Mouse (Mus musculus) G1E (cell line): Measurements from ENCODE around the gene Cby1. TPM values are rescaled to one million over a fixed set of nuclear protein-coding genes. Genes with fewer than 3 reads are reported as not detected.

ENCODE experiments used
- ATAC-seq: 2 replicates; pipeline ENCODE4 v1.8.0; 2016; ENCODE audit warnings: mild to moderate bottlenecking; ENCODE audit not compliant: insufficient number of reproducible peaks, poor library complexity, low FRiP score, severe bottlenecking; ENCODE audit errors: extremely low read depth
- DNase-seq: peaks from one replicate; pipeline ENCODE4 v3.0.0; 2012; ENCODE audit warnings: low spot score
- H3K27me3 ChIP-seq: 2 replicates; pipeline ENCODE4 v1.6.1; 2012; ENCODE audit warnings: mild to moderate bottlenecking, low read length, inconsistent platforms; ENCODE audit not compliant: insufficient read depth
- H3K36me3 ChIP-seq: replicated peaks from 2 replicates; pipeline ENCODE3; 2012; ENCODE audit warnings: mild to moderate bottlenecking, inconsistent platforms
- H3K4me1 ChIP-seq: 2 replicates; pipeline ENCODE4 v1.6.1; 2012; ENCODE audit warnings: low read depth, low read length, inconsistent platforms, mixed read lengths; ENCODE audit not compliant: insufficient read depth
- H3K4me3 ChIP-seq: 2 replicates; pipeline ENCODE4 v1.5.1; 2012; ENCODE audit warnings: low read depth, mild to moderate bottlenecking, inconsistent platforms, low read length, moderate library complexity, mixed read lengths
- H3K9me3 ChIP-seq: replicated peaks from 2 replicates; pipeline ENCODE4 v1.6.1; 2012; ENCODE audit warnings: inconsistent platforms
- CTCF ChIP-seq: IDR thresholded peaks from 2 replicates; pipeline ENCODE4 v1.5.1; 2012; ENCODE audit warnings: low read depth, low read length, inconsistent platforms, mixed read lengths
- GATA1 ChIP-seq: IDR thresholded peaks from 2 replicates; pipeline ENCODE4 v1.6.1; 2012; ENCODE audit warnings: borderline replicate concordance, low read length, inconsistent platforms, mixed read lengths
- GATA2 ChIP-seq: IDR thresholded peaks from 2 replicates; pipeline ENCODE4 v1.6.1; 2012; ENCODE audit warnings: low read depth, low read length, inconsistent platforms, borderline replicate concordance
- POLR2AphosphoS5 ChIP-seq: IDR thresholded peaks from 2 replicates; pipeline ENCODE4 v1.6.1; 2012; ENCODE audit warnings: low read depth, low read length, inconsistent platforms; ENCODE audit not compliant: insufficient replicate concordance
- TAL1 ChIP-seq: conservative IDR thresholded peaks from 2 replicates; pipeline ENCODE4 v1.6.1; 2012; ENCODE audit warnings: low read depth, low read length, inconsistent platforms, mixed read lengths
- polyA plus RNA-seq: library from polyadenylated mRNA; stranded (reverse); fragments of >175 nt; gene quantifications from 2 replicates; pipeline ENCODE4 v1.2.3, GENCODE M21; 2012
- total RNA-seq, 2 experiments: library from RNA; stranded (forward) in 1 of 2; stranded (reverse) in 1 of 2; fragments of 200-1000 nt in 1 of 2; fragments of >200 nt in 1 of 2; fragmentation: Nextera tagmentation in 1 of 2; gene quantifications; 2 replicates each; pipeline ENCODE4 v1.2.3; 2014 to 2017

Cby1 gene
- total and polyA plus RNA-seq, 3 experiments: 9.9 to 98.0 (median 44.7) TPM

GRCm38 (mm10) chr15:79651481-79651880, 7.5 kb upstream of the Cby1 start:
- no peaks in the 10 kb centered on the region for H3K36me3 ChIP-seq
- ATAC-seq: no peak
- TF ChIP-seq TAL1 (no peak), POLR2AphosphoS5 (no peak), CTCF (peak; percentile 50; the same call in 1 of the 2 replicates)
- H3K9me3 ChIP-seq: no peaks in the 10 kb centered on the region
- H3K4me3 ChIP-seq: no peak overlapping the region
- DNase-seq: no peak
- peaks cover 6% of the 10 kb centered on the region; the same call in 1 of the 2 replicates for H3K27me3 ChIP-seq
- H3K4me1 ChIP-seq: peaks cover 3% of the 10 kb centered on the region; the same call in 1 of the 2 replicates

DNA sequence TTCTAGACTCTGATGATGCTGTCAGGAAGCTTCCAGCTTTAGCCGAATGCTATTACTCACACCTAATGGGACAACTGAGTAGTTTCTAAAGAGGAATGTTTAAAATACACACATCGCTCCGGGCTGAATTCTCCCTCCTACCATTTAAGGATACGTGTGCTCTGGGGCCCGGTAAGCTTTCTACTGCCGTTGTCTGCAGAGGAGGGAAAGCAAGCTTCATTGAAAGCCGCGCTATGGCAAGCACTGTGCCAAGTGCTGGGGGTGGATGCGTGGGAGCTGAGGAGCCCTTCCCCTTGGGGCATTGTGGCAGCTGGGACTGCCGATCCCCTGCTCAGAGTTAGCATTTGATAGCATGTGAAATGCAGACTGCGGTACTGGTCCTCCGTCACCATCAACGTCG, 2.5 kb upstream of the Cby1 start:
- DNase-seq (no peak), ATAC-seq (no peak)
- Histone ChIP-seq H3K4me1 (peaks cover 26% of the 10 kb centered on the region), H3K36me3 (peaks cover 9% of the 10 kb centered on the region), H3K4me3 (no peak overlapping the region), H3K27me3 (peaks cover 3% of the 10 kb centered on the region; the same call in 1 of the 2 replicates), H3K9me3 (no peaks in the 10 kb centered on the region)
- TF ChIP-seq CTCF (no peak), GATA1 (no peak), GATA2 (no peak), POLR2AphosphoS5 (no peak), TAL1 (no peak)

DNA sequence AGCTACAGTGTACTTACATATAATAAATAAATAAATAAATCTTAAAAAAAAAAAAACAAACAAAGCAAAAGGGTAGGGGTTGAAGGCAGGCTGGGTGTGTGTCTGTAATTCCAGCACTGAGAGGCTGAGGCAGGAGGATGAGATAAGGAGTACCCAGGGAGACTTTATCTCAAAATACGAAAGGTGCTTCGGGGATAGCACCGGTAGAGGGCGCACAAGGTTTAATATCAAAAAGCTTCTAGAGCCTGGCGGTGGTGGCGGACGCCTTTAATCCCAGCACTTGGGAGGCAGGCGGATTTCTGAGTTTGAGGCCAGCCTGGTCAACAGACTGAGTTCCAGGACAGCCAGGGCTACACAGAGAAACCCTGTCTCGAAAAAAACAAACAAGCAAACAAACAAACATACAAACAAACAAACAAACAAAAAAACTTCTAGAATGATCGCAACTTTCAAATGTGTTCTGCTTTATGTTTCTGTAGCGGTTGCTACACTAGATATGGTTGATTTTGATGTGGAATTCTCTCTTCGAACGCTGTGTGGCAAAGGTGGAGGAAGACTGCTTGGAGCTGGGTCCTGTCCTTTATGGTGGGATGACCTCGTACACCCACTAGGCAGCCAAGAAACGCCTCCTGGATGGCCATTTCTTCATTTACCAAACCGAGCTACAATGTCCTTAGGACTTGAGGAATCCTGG, 1.0 kb upstream of the Cby1 start:
- peaks cover 3% of the 10 kb centered on the region; the same call in 1 of the 2 replicates for H3K27me3 ChIP-seq
- H3K9me3 ChIP-seq: 0 out of 2 replicates have a peak, but pooled peaks cover 2% of the 10 kb centered on the region
- H3K36me3 ChIP-seq: peaks cover 25% of the 10 kb centered on the region
- ATAC-seq (no peak), DNase-seq (peak; percentile 46)
- TF ChIP-seq POLR2AphosphoS5 (no peak), GATA2 (no peak), CTCF (peak; percentile 32; the same call in 1 of the 2 replicates), TAL1 (no peak), GATA1 (no peak)
- peak overlapping the region; percentile 86 for H3K4me3 ChIP-seq
- peaks cover 26% of the 10 kb centered on the region for H3K4me1 ChIP-seq

- no peak for ATAC-seq
- peak; percentile 39 for TF ChIP-seq CTCF
- no peak for TF ChIP-seq POLR2AphosphoS5
- peaks cover 61% of the 10 kb centered on the region for H3K36me3 ChIP-seq
Measured at GRCm38 (mm10) chr15:79661852-79662251, 2.9 kb downstream of the Cby1 start.

GRCm38 (mm10) chr15:79664666-79665065, 5.7 kb downstream of the Cby1 start:
- Histone ChIP-seq H3K27me3 (no peaks in the 10 kb centered on the region), H3K9me3 (0 out of 2 replicates have a peak, but pooled peaks cover 2% of the 10 kb centered on the region), H3K36me3 (peaks cover 85% of the 10 kb centered on the region), H3K4me1 (peaks cover 22% of the 10 kb centered on the region), H3K4me3 (no peak overlapping the region)
- no peak for DNase-seq
- no peak for ATAC-seq
- TF ChIP-seq TAL1 (no peak), GATA1 (no peak), POLR2AphosphoS5 (no peak), CTCF (no peak), GATA2 (no peak)

More at GRCm38 (mm10) chr15:79661852-79662251, 2.9 kb downstream of the Cby1 start:
- H3K27me3 ChIP-seq: no peaks in the 10 kb centered on the region
- no peak overlapping the region for H3K4me3 ChIP-seq
- no peak for DNase-seq
- 0 out of 2 replicates have a peak, but pooled peaks cover 2% of the 10 kb centered on the region for H3K9me3 ChIP-seq
- H3K4me1 ChIP-seq: peaks cover 27% of the 10 kb centered on the region

- DNase-seq (no peak), ATAC-seq (no peak)
- H3K27me3 ChIP-seq: no peaks in the 10 kb centered on the region
- no peak overlapping the region for H3K4me3 ChIP-seq
- H3K9me3 ChIP-seq: no peaks in the 10 kb centered on the region
- TF ChIP-seq CTCF: no peak
- TF ChIP-seq TAL1: no peak
- no peak for TF ChIP-seq GATA1
- TF ChIP-seq GATA2: no peak
- TF ChIP-seq POLR2AphosphoS5: no peak
- H3K36me3 ChIP-seq: peaks cover 69% of the 10 kb centered on the region
- peaks cover 25% of the 10 kb centered on the region for H3K4me1 ChIP-seq
Measured at GRCm38 (mm10) chr15:79669195-79669594, 10.2 kb downstream of the Cby1 start.
